Mouse (Mus musculus) neural tube, embryonic 11.5 days (tissue): ENCODE measurements around the gene Aldoc. TPM values are rescaled to one million over a fixed set of nuclear protein-coding genes. Genes with fewer than 3 reads are reported as not detected.

Source experiments
- ATAC-seq: fragments of 200-750 bp; cut with Nextera tagmentation; 2 replicates; pipeline ENCODE4 v1.8.0; 2017; ENCODE audit warnings: moderate number of reproducible peaks, mild to moderate bottlenecking, moderate TSS enrichment, moderate library complexity; ENCODE audit not compliant: insufficient read depth, low FRiP score, low TSS enrichment
- DNase-seq: peaks from one replicate; pipeline ENCODE4 v3.0.0-alpha.2; 2015; ENCODE audit warnings: low spot score
- H3K27ac ChIP-seq: fragments of 300-500 bp; sonication (generic); 2 replicates; pipeline ENCODE4 v1.5.1; 2014; ENCODE audit warnings: low read depth, mild to moderate bottlenecking, low read length
- H3K27me3 ChIP-seq: fragments of 300-500 bp; sonication (generic); 2 replicates; pipeline ENCODE4 v1.6.1; 2014; ENCODE audit warnings: mild to moderate bottlenecking, low read length, mixed read lengths; ENCODE audit not compliant: control insufficient read depth, insufficient read depth
- H3K36me3 ChIP-seq: fragments of 300-500 bp; sonication (generic); 2 replicates; pipeline ENCODE4 v1.6.1; 2014; ENCODE audit warnings: mild to moderate bottlenecking, low read length, moderate library complexity, mixed read lengths; ENCODE audit not compliant: control insufficient read depth, insufficient read depth
- H3K4me1 ChIP-seq: fragments of 300-500 bp; sonication (generic); 2 replicates; pipeline ENCODE4 v1.6.1; 2014; ENCODE audit warnings: low read length, mixed read lengths; ENCODE audit not compliant: control insufficient read depth, insufficient read depth
- H3K4me2 ChIP-seq: fragments of 300-500 bp; sonication (generic); 2 replicates; pipeline ENCODE4 v1.6.1; 2014; ENCODE audit warnings: low read depth, mild to moderate bottlenecking, moderate library complexity
- H3K4me3 ChIP-seq: fragments of 300-500 bp; sonication (generic); 2 replicates; pipeline ENCODE4 v1.5.1; 2014; ENCODE audit warnings: low read depth, low read length
- H3K9ac ChIP-seq: fragments of 300-500 bp; sonication (generic); 2 replicates; pipeline ENCODE4 v1.6.1; 2014; ENCODE audit warnings: mild to moderate bottlenecking, low read length
- H3K9me3 ChIP-seq: fragments of 300-500 bp; sonication (generic); 2 replicates; pipeline ENCODE4 v1.6.1; 2016; ENCODE audit warnings: low read length; ENCODE audit not compliant: control insufficient read depth
- WGBS: fragments of 180-500 bp; shearing (Covaris S2); extraction: QIAGEN DNeasy Blood & Tissue Kit; methylation state at CpG from one replicate; pipeline ENCODE4 v1.1.7; 2014; 5-methylcytosine and 5-hydroxymethylcytosine counted together
- polyA plus RNA-seq: library from polyadenylated mRNA; unstranded; fragments of >200 nt; fragmentation: Nextera tagmentation; extraction: Ambion mirVana; gene quantifications from 2 replicates; pipeline ENCODE4 v1.2.1, GENCODE M21; 2014

Aldoc gene
- polyA plus RNA-seq, 1 experiment from 2014 or later, result 3.0 TPM

- no peak overlapping the region for H3K4me3 ChIP-seq
- no peak overlapping the region for H3K9ac ChIP-seq
- 93% methylated on average over 4 of the region's 4 CpGs for WGBS
- H3K27ac ChIP-seq, result no peak overlapping the region
- peaks cover 11% of the 10 kb centered on the region; the same call in 1 of the 2 replicates for H3K4me1 ChIP-seq
- no peaks in the 10 kb centered on the region for H3K27me3 ChIP-seq
- H3K4me2 ChIP-seq, result no peak overlapping the region
- DNase-seq (no peak), ATAC-seq (no peak)
- no peaks in the 10 kb centered on the region; the same call in 1 of the 2 replicates for H3K36me3 ChIP-seq
- H3K9me3 ChIP-seq, result no peaks in the 10 kb centered on the region
These were observed 4.4 kb downstream of the Aldoc start for GRCm38 (mm10) chr11:78327215-78327614.

- no peak within 1 kb of the TSS for H3K27ac ChIP-seq
- ATAC-seq, result peak; percentile 95
These were observed 5.1 kb downstream of the Aldoc start, which contains the start of gene Pigs for GRCm38 (mm10) chr11:78327634-78328511. Gene Pigs (plus strand): TSS chr11:78328415.

GRCm38 (mm10) chr11:78328512-78329056 is 5.8 kb downstream of the Aldoc start:
- WGBS, result 1% methylated on average over 39 of the region's 41 CpGs
- H3K27ac ChIP-seq, result no peak overlapping the region

More at GRCm38 (mm10) chr11:78327634-78328511, 5.1 kb downstream of the Aldoc start, which contains the start of gene Pigs:
- H3K9me3 ChIP-seq, result no peaks in the 10 kb centered on the region
- peaks cover 8% of the 10 kb centered on the region; the same call in 1 of the 2 replicates for H3K4me1 ChIP-seq
- peak within 1 kb of the TSS; percentile 89 for H3K4me3 ChIP-seq
- WGBS, result 12% methylated on average over 37 of the region's 37 CpGs
- peak; percentile 95 for DNase-seq
- peak within 1 kb of the TSS; percentile 81 for H3K9ac ChIP-seq
- H3K27me3 ChIP-seq, result no peaks in the 10 kb centered on the region
- H3K4me2 ChIP-seq, result peak within 1 kb of the TSS; percentile 81
- H3K36me3 ChIP-seq, result no peaks in the 10 kb centered on the region

DNA sequence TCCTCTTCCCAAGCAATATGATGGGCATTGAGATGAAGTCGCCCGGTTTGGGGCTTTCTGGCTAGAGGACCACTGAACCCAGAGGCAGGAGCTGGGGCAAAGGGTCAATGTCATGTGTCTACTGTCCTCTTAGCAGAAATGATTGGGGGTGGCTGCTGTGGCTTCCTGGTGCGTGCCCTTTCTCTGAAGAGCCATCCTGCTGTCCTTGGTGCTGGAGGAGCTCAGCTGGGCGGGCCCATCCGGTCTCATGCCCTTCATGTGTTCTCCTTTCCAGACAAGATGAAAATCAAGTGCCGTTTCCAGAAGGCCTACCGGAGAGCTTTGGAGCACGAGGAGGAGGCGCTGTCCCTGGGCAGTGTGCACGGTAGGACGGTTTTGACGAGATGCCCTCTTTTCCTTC is 9.9 kb downstream of the Aldoc start:
- Histone ChIP-seq H3K4me3 (no peak overlapping the region), H3K4me1 (peaks cover 5% of the 10 kb centered on the region; the same call in 1 of the 2 replicates), H3K9me3 (no peaks in the 10 kb centered on the region), H3K27ac (no peak overlapping the region), H3K9ac (no peak overlapping the region), H3K27me3 (no peaks in the 10 kb centered on the region), H3K36me3 (peaks cover 11% of the 10 kb centered on the region), H3K4me2 (no peak overlapping the region)
- ATAC-seq (no peak), DNase-seq (no peak)
- 98% methylated on average over 12 of the region's 12 CpGs for WGBS

More at GRCm38 (mm10) chr11:78328512-78329056, 5.8 kb downstream of the Aldoc start:
- peak overlapping the region; percentile 89 for H3K4me3 ChIP-seq
- ATAC-seq (peak; percentile 61), DNase-seq (no peak)
- H3K9ac ChIP-seq, result peak overlapping the region; percentile 81
- H3K9me3 ChIP-seq, result no peaks in the 10 kb centered on the region
- peaks cover 5% of the 10 kb centered on the region; the same call in 1 of the 2 replicates for H3K4me1 ChIP-seq
- no peaks in the 10 kb centered on the region for H3K27me3 ChIP-seq
- peaks cover 3% of the 10 kb centered on the region; the same call in 1 of the 2 replicates for H3K36me3 ChIP-seq
- peak overlapping the region; percentile 81 for H3K4me2 ChIP-seq

- Histone ChIP-seq H3K4me3 (no peak overlapping the region), H3K4me1 (peaks cover 2% of the 10 kb centered on the region; the same call in 1 of the 2 replicates), H3K4me2 (no peak overlapping the region), H3K36me3 (peaks cover 11% of the 10 kb centered on the region), H3K27me3 (no peaks in the 10 kb centered on the region), H3K9ac (no peak overlapping the region), H3K9me3 (no peaks in the 10 kb centered on the region), H3K27ac (no peak overlapping the region)
- ATAC-seq (no peak), DNase-seq (no peak)
- WGBS, result 94% methylated on average over 5 of the region's 5 CpGs
These were observed 11.2 kb downstream of the Aldoc start for GRCm38 (mm10) chr11:78333992-78334391.

GRCm38 (mm10) chr11:78337040-78337439 is 14.3 kb downstream of the Aldoc start:
- H3K9ac ChIP-seq, result no peak overlapping the region
- H3K4me2 ChIP-seq, result no peak overlapping the region
- H3K4me3 ChIP-seq, result no peak overlapping the region
- H3K27me3 ChIP-seq, result no peaks in the 10 kb centered on the region
- ATAC-seq, result no peak
- WGBS, result 92% methylated on average over 8 of the region's 8 CpGs
- no peaks in the 10 kb centered on the region for H3K4me1 ChIP-seq
- no peak for DNase-seq
- no peak overlapping the region for H3K27ac ChIP-seq
- peaks cover 18% of the 10 kb centered on the region for H3K36me3 ChIP-seq
- H3K9me3 ChIP-seq, result no peaks in the 10 kb centered on the region

- no peaks in the 10 kb centered on the region for H3K27me3 ChIP-seq
- 87% methylated on average over 12 of the region's 12 CpGs for WGBS
These were observed 18.9 kb downstream of the Aldoc start for GRCm38 (mm10) chr11:78341702-78342101.

GRCm38 (mm10) chr11:78343381-78344327 is 20.9 kb downstream of the Aldoc start, which contains the start of gene Unc119:
Gene Unc119 (plus strand): TSS chr11:78343482.
- Histone ChIP-seq H3K4me3 (peak within 1 kb of the TSS; percentile 80), H3K4me1 (peaks cover 10% of the 10 kb centered on the region), H3K27me3 (no peaks in the 10 kb centered on the region), H3K9ac (peak within 1 kb of the TSS; percentile 92), H3K4me2 (peak within 1 kb of the TSS; percentile 92), H3K9me3 (no peaks in the 10 kb centered on the region), H3K27ac (peak within 1 kb of the TSS; percentile 85), H3K36me3 (peaks cover 11% of the 10 kb centered on the region)
- peak; percentile 89 for DNase-seq
- WGBS, result 1% methylated on average over 63 of the region's 66 CpGs
- peak; percentile 73; the same call in 1 of the 2 replicates for ATAC-seq

More at GRCm38 (mm10) chr11:78341702-78342101, 18.9 kb downstream of the Aldoc start:
- H3K4me1 ChIP-seq, result peaks cover 10% of the 10 kb centered on the region
- H3K4me3 ChIP-seq, result no peak overlapping the region
- H3K27ac ChIP-seq, result no peak overlapping the region
- ATAC-seq (no peak), DNase-seq (no peak)
- H3K9me3 ChIP-seq, result no peaks in the 10 kb centered on the region
- H3K9ac ChIP-seq, result no peak overlapping the region
- no peak overlapping the region for H3K4me2 ChIP-seq
- H3K36me3 ChIP-seq, result peaks cover 7% of the 10 kb centered on the region
